Mouse (Mus musculus): ENCODE data around the gene Fads6. TPM values are rescaled to one million over a fixed set of nuclear protein-coding genes. Genes with fewer than 3 reads are reported as not detected.

The Fads6 gene
- polyA plus RNA-seq, 1 experiment from 2014 or later = 0.72 TPM

DNA sequence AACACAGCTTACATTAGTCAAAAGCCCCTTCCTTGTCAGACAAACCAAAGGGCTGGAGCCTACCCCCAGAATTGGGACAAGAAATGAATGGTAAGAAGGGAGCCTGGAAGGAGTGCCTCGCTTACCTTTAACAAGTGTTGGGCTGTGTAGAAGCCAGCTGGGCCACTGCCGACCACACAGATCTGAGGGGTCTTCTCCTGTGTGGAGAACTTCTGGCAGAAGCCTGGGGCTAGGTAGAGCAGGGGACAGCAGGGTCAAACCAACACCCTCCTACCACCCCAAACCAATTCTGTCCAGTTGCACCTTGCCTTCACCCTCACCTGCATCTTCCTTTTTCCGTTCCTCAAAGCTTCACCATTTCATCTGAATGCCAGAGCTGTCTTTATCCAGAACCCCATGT is 21.5 kb downstream of the Fads6 start:
- no peak for ATAC-seq (ENCODE audit: low FRiP score, low TSS enrichment)
- 56% methylated on average over 3 of the region's 3 CpGs for WGBS
- Histone ChIP-seq H3K27me3 (ENCODE audit: control insufficient read depth, insufficient read depth, low read length) (no peaks in the 10 kb centered on the region), H3K9me3 (ENCODE audit: control insufficient read depth, low read length) (no peaks in the 10 kb centered on the region), H3K36me3 (ENCODE audit: control insufficient read depth, insufficient read depth, low read length) (peaks cover 5% of the 10 kb centered on the region), H3K4me2 (ENCODE audit: low read length) (peak overlapping the region; percentile 68), H3K4me3 (replicated peaks; ENCODE audit: low read depth, low read length) (peak overlapping the region; percentile 64), H3K9ac (replicated peaks; ENCODE audit: low read length) (peak overlapping the region; percentile 76), H3K27ac (replicated peaks; ENCODE audit: low read depth, low read length) (peak overlapping the region; percentile 91), H3K4me1 (ENCODE audit: control insufficient read depth, insufficient read depth, low read length) (peaks cover 20% of the 10 kb centered on the region)
- no peak for DNase-seq

DNA sequence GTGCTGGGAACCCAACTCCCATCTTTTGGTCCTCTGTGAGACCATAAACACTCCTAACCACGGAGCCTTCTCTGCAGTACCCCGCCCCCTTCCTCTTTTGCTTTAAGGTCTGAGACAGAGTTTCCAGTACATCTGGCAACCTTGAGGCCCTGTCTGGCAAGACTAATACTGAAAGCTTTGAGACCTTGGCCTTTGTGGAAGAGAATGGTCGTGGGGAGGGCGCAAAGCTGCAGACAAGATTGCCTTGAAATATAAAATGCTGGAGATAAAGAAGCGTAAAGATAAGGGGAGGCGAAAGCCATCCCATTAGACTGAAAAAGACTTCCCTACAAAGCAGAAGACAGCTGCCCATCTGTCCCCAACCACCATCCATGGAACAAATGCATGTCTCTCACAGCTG is 22.0 kb downstream of the Fads6 start:
- H3K36me3 ChIP-seq (ENCODE audit: control insufficient read depth, insufficient read depth, low read length) = peaks cover 6% of the 10 kb centered on the region
- 89% methylated on average over 6 of the region's 6 CpGs for whole genome bisulfite sequencing
- ATAC-seq (ENCODE audit: low FRiP score, low TSS enrichment) (no peak), DNase-seq (no peak)
- no peaks in the 10 kb centered on the region for H3K27me3 ChIP-seq (ENCODE audit: control insufficient read depth, insufficient read depth, low read length)
- peak overlapping the region; percentile 76 for H3K9ac ChIP-seq (replicated peaks; ENCODE audit: low read length)
- no peak overlapping the region; the same call in 1 of the 2 replicates for H3K4me3 ChIP-seq (replicated peaks; ENCODE audit: low read depth, low read length)
- H3K9me3 ChIP-seq (ENCODE audit: control insufficient read depth, low read length) = no peaks in the 10 kb centered on the region
- H3K4me2 ChIP-seq (ENCODE audit: low read length) = peak overlapping the region; percentile 68
- no peak overlapping the region for H3K27ac ChIP-seq (replicated peaks; ENCODE audit: low read depth, low read length)
- H3K4me1 ChIP-seq (ENCODE audit: control insufficient read depth, insufficient read depth, low read length) = peaks cover 20% of the 10 kb centered on the region

DNA sequence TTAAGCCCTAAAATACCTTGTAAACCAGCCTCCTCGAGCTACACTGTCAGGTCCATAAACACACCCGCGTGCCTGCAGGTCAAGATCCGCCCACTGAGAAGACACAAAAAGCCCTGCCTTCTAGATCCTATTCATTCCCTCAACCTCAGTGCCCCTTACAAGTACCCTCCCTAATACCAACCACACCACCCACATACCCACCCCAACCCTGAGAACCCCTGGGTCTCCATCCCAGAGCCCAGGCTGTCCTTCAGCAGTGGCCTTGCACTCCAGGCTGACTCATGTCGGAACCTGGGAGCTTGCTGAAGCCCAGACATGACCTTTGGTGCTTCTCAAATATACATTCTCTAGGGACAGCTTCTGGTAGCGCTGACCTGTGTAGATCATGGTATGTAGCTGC is 22.7 kb downstream of the Fads6 start:
- DNase-seq (no peak), ATAC-seq (ENCODE audit: low FRiP score, low TSS enrichment) (no peak)
- Histone ChIP-seq H3K9ac (replicated peaks; ENCODE audit: low read length) (no peak overlapping the region), H3K27ac (replicated peaks; ENCODE audit: low read depth, low read length) (no peak overlapping the region), H3K9me3 (ENCODE audit: control insufficient read depth, low read length) (no peaks in the 10 kb centered on the region), H3K4me1 (ENCODE audit: control insufficient read depth, insufficient read depth, low read length) (peaks cover 20% of the 10 kb centered on the region), H3K4me2 (ENCODE audit: low read length) (no peak overlapping the region), H3K36me3 (ENCODE audit: control insufficient read depth, insufficient read depth, low read length) (peaks cover 6% of the 10 kb centered on the region), H3K27me3 (ENCODE audit: control insufficient read depth, insufficient read depth, low read length) (no peaks in the 10 kb centered on the region), H3K4me3 (replicated peaks; ENCODE audit: low read depth, low read length) (no peak overlapping the region)
- 93% methylated on average over 6 of the region's 6 CpGs for WGBS

DNA sequence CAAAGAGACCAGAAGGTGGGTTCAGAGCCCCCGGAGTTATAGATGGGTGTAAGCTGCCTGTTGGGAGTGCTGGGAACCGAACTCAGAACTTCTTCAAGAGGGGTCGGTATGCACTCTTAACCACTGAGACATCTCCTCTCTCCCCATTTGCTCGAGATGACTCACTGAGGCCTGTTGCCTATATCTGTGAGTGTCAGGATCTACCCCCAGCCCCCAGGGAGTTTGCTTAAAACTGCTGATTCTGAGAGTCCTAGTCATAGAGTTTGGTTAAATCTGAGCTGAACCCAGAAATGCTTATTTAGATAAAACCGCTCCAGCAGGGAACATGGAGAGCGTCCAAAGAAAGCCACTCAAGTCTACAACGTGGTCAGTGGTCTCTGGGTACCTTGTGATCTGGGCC is 23.3 kb downstream of the Fads6 start:
- WGBS = 81% methylated on average over 7 of the region's 7 CpGs
- DNase-seq = no peak
- H3K9ac ChIP-seq (replicated peaks; ENCODE audit: low read length) = no peak overlapping the region
- H3K27me3 ChIP-seq (ENCODE audit: control insufficient read depth, insufficient read depth, low read length) = no peaks in the 10 kb centered on the region
- peaks cover 10% of the 10 kb centered on the region for H3K36me3 ChIP-seq (ENCODE audit: control insufficient read depth, insufficient read depth, low read length)
- ATAC-seq (ENCODE audit: low FRiP score, low TSS enrichment) = no peak
- H3K4me3 ChIP-seq (replicated peaks; ENCODE audit: low read depth, low read length) = no peak overlapping the region
- no peak overlapping the region for H3K27ac ChIP-seq (replicated peaks; ENCODE audit: low read depth, low read length)
- H3K4me1 ChIP-seq (ENCODE audit: control insufficient read depth, insufficient read depth, low read length) = peaks cover 20% of the 10 kb centered on the region
- H3K9me3 ChIP-seq (ENCODE audit: control insufficient read depth, low read length) = no peaks in the 10 kb centered on the region
- no peak overlapping the region for H3K4me2 ChIP-seq (ENCODE audit: low read length)

DNA sequence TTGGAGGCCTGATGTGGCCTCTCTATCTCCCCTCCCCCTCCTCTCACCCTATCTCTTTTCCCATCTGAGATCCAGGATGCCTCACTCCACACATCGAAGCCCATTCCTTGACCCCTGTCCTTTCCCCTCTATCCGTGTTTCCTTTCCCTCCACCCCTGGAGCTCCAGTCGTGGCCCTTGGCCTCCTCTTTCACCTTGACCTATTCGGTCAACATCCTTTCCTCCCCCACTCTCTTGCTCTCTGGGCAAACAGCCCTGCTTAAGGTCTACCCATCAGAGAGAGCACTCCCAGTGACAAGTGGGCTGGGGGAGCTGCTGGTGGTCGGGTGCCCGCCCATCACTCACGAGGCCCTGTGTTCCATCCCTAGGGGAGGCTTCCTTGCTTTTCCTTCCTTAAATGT is 23.7 kb downstream of the Fads6 start:
- ATAC-seq (ENCODE audit: low FRiP score, low TSS enrichment) = no peak
- H3K36me3 ChIP-seq (ENCODE audit: control insufficient read depth, insufficient read depth, low read length) = peaks cover 15% of the 10 kb centered on the region

DNA sequence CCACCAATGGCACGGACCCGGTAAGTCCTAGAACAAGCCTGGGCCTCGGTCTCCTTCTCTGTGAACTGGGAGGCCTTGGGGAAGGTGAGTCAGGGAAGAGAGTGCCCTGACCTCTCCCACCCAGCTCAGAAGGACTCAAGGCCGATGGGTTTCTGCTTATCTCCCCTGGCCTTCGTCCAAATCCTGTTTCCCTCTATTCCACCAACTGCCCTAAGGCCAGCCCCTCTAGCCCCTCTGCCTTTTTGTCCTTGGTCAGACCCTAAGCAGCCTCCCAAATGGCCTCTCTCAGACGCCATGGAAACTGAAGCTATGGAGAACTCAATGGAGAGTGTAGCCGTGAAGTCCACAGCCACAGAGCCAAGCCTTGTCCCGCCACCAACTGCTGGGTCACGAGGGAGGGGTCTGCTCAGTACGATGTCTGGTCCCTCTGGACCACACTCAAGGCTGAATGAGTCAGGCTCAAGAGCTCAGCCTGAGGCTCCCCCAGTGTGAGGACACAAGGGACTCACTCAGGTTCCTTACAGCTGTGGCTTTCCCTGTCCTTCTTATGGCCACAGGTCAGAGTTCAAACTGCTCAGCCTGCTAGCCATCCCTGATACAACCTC is 24.5 kb downstream of the Fads6 start:
- H3K36me3 ChIP-seq (ENCODE audit: control insufficient read depth, insufficient read depth, low read length) = peaks cover 22% of the 10 kb centered on the region
- ATAC-seq (ENCODE audit: low FRiP score, low TSS enrichment) (no peak), DNase-seq (no peak)
- peaks cover 18% of the 10 kb centered on the region for H3K4me1 ChIP-seq (ENCODE audit: control insufficient read depth, insufficient read depth, low read length)
- H3K9me3 ChIP-seq (ENCODE audit: control insufficient read depth, low read length) = no peaks in the 10 kb centered on the region
- H3K4me3 ChIP-seq (replicated peaks; ENCODE audit: low read depth, low read length) = no peak overlapping the region
- H3K4me2 ChIP-seq (ENCODE audit: low read length) = no peak overlapping the region
- H3K27me3 ChIP-seq (ENCODE audit: control insufficient read depth, insufficient read depth, low read length) = peaks cover 10% of the 10 kb centered on the region
- no peak overlapping the region for H3K9ac ChIP-seq (replicated peaks; ENCODE audit: low read length)
- 65% methylated on average over 10 of the region's 10 CpGs for WGBS
- no peak overlapping the region for H3K27ac ChIP-seq (replicated peaks; ENCODE audit: low read depth, low read length)

More for the DNA sequence above, 23.7 kb downstream of the Fads6 start:
- DNase-seq = no peak
- Histone ChIP-seq H3K27me3 (ENCODE audit: control insufficient read depth, insufficient read depth, low read length) (peaks cover 3% of the 10 kb centered on the region; the same call in 1 of the 2 replicates), H3K4me3 (replicated peaks; ENCODE audit: low read depth, low read length) (no peak overlapping the region), H3K9ac (replicated peaks; ENCODE audit: low read length) (no peak overlapping the region), H3K4me2 (ENCODE audit: low read length) (no peak overlapping the region), H3K9me3 (ENCODE audit: control insufficient read depth, low read length) (no peaks in the 10 kb centered on the region), H3K27ac (replicated peaks; ENCODE audit: low read depth, low read length) (no peak overlapping the region), H3K4me1 (ENCODE audit: control insufficient read depth, insufficient read depth, low read length) (peaks cover 20% of the 10 kb centered on the region)
- 75% methylated on average over 7 of the region's 7 CpGs for WGBS

DNA sequence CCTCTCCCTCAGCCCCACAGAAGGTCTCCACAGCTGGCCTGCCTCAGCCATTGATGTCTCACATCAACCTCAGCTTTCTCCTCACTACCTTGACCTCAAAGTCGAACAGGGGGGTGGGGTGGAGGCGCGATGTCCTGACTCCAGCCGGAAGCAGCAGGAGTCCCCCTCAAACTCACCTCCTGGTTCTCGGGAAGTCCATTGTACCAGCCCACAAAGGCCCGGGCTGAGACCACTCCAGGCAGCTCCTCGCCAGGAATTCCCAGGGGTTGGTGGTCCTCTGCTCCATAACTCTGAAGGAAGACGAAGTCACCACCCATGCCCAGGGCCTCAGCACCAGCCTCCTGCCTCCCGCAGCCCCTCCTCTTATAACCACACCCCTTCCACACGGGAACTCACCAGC is 26.0 kb downstream of the Fads6 start:
- H3K4me2 ChIP-seq (ENCODE audit: low read length) = no peak overlapping the region
- no peaks in the 10 kb centered on the region for H3K9me3 ChIP-seq (ENCODE audit: control insufficient read depth, low read length)
- no peak overlapping the region for H3K4me3 ChIP-seq (replicated peaks; ENCODE audit: low read depth, low read length)
- ATAC-seq (ENCODE audit: low FRiP score, low TSS enrichment) (no peak), DNase-seq (no peak)
- H3K27ac ChIP-seq (replicated peaks; ENCODE audit: low read depth, low read length) = no peak overlapping the region
- WGBS = 64% methylated on average over 10 of the region's 10 CpGs
- no peak overlapping the region for H3K9ac ChIP-seq (replicated peaks; ENCODE audit: low read length)
- peaks cover 25% of the 10 kb centered on the region for H3K27me3 ChIP-seq (ENCODE audit: control insufficient read depth, insufficient read depth, low read length)
- peaks cover 20% of the 10 kb centered on the region for H3K4me1 ChIP-seq (ENCODE audit: control insufficient read depth, insufficient read depth, low read length)
- peaks cover 27% of the 10 kb centered on the region for H3K36me3 ChIP-seq (ENCODE audit: control insufficient read depth, insufficient read depth, low read length)

DNA sequence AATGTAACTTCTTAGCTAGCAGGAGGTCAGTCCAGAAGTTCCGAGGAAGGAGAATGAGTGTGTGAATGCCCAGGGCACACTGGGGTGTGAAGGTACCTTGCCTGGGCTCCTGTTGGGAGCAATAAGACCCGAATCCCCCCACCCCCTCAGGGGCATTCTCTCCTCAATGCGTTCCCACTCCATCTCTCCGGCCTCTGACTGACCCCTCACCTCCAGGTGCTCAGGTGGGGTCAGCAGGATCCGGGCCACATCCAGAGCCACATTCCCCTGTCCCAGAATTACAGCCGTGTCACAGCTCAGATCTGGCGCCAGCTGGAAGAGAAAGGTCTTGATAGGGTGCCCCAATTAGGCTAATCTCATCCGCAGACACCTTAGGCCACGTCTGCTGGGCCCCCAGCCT is 26.4 kb downstream of the Fads6 start:
- no peak overlapping the region for H3K4me2 ChIP-seq (ENCODE audit: low read length)
- H3K27ac ChIP-seq (replicated peaks; ENCODE audit: low read depth, low read length) = no peak overlapping the region
- ATAC-seq (ENCODE audit: low FRiP score, low TSS enrichment) (no peak), DNase-seq (no peak)
- H3K9ac ChIP-seq (replicated peaks; ENCODE audit: low read length) = no peak overlapping the region
- H3K4me3 ChIP-seq (replicated peaks; ENCODE audit: low read depth, low read length) = no peak overlapping the region
- peaks cover 27% of the 10 kb centered on the region for H3K36me3 ChIP-seq (ENCODE audit: control insufficient read depth, insufficient read depth, low read length)
- H3K4me1 ChIP-seq (ENCODE audit: control insufficient read depth, insufficient read depth, low read length) = peaks cover 18% of the 10 kb centered on the region
- no peaks in the 10 kb centered on the region for H3K9me3 ChIP-seq (ENCODE audit: control insufficient read depth, low read length)
- 74% methylated on average over 9 of the region's 9 CpGs for WGBS
- H3K27me3 ChIP-seq (ENCODE audit: control insufficient read depth, insufficient read depth, low read length) = peaks cover 30% of the 10 kb centered on the region

DNA sequence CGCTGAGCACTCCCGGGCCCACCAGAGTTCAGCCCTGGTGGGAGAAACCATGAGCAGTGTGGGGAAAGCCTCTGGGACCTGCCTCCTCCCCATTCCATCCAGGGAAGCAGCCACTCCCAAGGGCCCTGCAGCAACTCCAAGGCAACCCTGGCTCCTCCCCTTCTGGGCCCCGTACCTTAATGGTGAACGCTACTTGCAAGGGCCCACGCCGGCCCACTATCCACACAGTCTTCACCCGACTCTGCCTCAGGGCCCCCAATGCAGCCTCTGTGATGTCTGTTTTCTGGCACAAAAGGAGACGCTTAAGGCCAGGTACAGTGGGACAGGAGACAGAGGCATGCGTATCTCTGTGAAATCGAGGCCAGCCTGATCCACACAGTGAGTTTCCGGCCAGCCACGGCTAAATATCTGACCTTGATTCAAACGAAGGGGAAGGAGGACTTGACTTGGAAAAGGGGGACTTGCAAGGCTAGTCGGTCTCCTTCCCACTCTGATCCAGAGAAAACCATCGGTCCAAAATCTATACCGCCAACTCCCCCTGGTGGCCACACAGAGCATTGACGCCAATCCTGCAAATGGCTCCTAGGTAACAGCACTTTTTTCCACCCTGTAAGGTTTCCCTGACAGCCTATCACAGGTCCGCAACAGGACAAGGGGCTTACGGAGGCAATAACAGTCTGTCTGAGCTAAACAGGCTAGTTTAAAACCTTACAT is 27.2 kb downstream of the Fads6 start:
- Histone ChIP-seq H3K9me3 (ENCODE audit: control insufficient read depth, low read length) (no peaks in the 10 kb centered on the region), H3K27ac (replicated peaks; ENCODE audit: low read depth, low read length) (no peak overlapping the region), H3K9ac (replicated peaks; ENCODE audit: low read length) (no peak overlapping the region), H3K4me1 (ENCODE audit: control insufficient read depth, insufficient read depth, low read length) (peaks cover 16% of the 10 kb centered on the region), H3K27me3 (ENCODE audit: control insufficient read depth, insufficient read depth, low read length) (peaks cover 37% of the 10 kb centered on the region), H3K36me3 (ENCODE audit: control insufficient read depth, insufficient read depth, low read length) (peaks cover 27% of the 10 kb centered on the region), H3K4me3 (replicated peaks; ENCODE audit: low read depth, low read length) (no peak overlapping the region), H3K4me2 (ENCODE audit: low read length) (no peak overlapping the region)
- WGBS = 33% methylated on average over 19 of the region's 19 CpGs
- peak; percentile 92 for DNase-seq
- ATAC-seq (ENCODE audit: low FRiP score, low TSS enrichment) = no peak
